Mouse (Mus musculus) E14TG2a.4 (cell line): ENCODE results near the gene Olfr71.

Experiments
- CTCF ChIP-seq: conservative IDR thresholded peaks from 2 replicates; pipeline ENCODE4 v1.5.1; 2014; ENCODE audit warnings: low read length
- NANOG ChIP-seq: IDR thresholded peaks from 2 replicates; pipeline ENCODE4 v1.6.1; 2014; ENCODE audit warnings: borderline replicate concordance, low read length, mixed read lengths
- POU5F1 ChIP-seq: IDR thresholded peaks from 2 replicates; pipeline ENCODE4 v1.6.1; 2014; ENCODE audit warnings: low read length, borderline replicate concordance

GRCm38 (mm10) chr4:43691026-43691425, 19.0 kb downstream of the Olfr71 start:
- TF ChIP-seq CTCF (no peak), POU5F1 (no peak), NANOG (no peak)
